Mouse (Mus musculus): ENCODE measurements at regions not wholly inside any gene's neighbourhood (a gene's known extent, or its start where the extent isn't known, plus 50 kb on each side); places are given as distances from the start of the nearest gene placed in this dataset.

DNA sequence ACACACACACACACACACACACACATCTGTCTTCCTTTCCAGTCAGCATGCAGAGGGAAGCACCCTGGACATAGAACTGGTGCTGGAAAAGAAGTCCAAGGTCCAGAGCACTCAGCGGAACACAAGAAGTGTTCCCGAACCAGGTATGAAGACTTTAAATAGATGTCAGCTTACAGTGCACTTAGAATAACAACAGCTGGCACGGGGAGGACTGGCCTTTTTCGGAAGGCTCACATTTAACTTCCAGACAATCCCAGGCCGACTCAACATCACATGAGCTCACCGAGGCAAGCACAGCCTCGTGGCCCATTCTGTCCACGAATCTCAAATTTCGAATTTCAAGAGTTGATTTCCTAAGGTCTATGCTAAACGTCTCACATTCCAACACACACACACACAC is 70.9 kb upstream of the Slc25a33 start:
- no peak for DNase-seq (ENCODE audit: low spot score in 2 of 2)

DNA sequence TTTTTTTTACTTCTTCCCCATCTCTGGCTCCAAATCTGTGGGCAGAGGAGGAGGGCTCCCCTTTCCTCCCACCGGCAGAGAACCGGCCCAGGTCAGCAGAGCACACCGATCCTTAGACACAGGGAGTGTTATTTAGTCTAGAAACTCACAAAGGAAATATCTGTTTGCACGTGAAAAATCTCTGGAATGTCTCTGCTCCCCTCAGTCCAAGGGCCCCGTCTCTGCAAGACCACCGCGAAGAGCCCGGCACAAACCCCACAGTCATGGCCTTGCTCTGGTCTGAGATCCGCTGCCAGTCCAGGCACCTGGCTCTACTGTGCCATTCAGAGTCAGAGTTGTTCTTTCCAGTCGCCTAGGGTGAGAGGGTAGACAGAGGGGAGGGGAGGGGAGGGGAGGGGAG is 69.7 kb upstream of the Slc25a33 start:
- no peak for DNase-seq (ENCODE audit: low spot score in 2 of 2)

DNA sequence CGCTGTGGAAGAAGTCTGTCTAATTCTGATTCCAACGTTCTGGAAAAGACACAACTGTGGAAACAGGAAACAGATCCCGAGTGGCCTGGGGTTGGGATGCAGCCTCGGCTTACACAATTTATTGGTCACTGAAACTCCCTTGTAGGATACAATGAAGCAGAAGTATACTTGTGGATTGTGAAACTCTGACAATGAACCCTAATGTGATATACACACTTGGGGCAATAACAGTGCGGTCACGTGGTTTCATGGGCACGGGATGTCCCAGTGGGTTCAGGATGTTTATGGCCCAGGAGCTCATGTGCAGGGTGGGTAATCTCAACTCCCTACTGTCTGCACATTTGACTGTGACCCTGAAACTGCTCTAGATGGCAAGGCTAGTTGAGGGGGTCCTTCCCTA is 68.8 kb upstream of the Slc25a33 start:
- DNase-seq (ENCODE audit: low spot score in 2 of 2): no peak

DNA sequence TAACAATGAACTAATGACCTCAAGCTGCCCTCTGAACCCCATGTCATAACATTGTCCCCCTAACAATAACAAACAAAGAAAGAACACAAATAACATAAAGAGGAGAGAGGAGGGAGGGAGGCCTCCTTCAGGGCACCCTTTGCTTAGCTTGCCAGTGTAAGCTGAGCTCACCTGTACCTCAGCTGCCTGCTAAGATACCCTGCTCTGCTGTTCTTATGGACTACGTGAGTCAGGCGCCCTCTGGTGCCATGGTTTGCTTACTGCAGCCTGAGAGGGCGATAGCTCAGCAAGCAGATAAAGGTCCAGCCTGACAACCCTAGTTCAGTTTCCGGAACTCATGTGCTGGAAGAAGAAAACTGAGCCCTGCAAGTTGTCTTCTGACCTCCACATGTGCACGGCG is 67.8 kb upstream of the Slc25a33 start:
- DNase-seq (ENCODE audit: low spot score in 2 of 2): no peak

DNA sequence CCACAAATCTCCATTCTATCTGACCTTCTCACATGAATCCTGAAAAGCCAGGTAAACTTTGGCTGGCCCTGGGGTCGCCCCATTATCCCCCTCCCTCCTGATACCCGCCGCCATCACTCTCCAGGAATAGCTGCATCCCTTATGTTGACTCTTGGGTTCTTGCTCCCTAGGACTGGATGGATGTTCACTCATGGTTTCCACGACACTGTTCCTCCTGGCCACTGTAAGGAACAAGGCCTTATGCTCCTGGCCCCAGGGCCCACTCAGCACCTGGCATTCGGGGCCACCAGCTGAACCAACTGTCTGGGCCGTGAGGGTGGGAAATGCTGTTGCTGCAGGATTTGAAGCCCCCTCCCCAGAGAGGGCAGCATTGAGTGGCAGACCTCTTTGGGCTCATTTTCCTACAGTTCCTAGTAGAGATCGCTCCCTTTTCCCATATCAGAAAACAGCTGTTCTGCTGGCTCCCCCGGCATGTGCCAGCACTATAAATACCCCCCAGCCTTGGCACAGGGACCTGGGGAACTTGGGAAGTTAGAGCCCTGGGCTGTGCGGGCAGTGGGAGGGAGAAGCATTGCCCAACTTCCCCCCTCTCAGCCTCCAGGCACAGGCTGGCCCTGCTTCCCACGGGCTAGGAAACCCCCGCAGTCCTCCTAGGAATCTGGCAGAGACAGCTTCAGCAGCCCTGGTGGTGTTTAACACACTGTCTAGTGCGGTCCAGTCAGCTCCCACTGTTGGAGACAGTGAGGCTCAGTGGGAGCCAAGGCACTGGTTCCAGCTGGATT is 66.6 kb upstream of the Slc25a33 start:
- peak; percentile 75 to 79 for DNase-seq (ENCODE audit: low spot score in 2 of 2)

DNA sequence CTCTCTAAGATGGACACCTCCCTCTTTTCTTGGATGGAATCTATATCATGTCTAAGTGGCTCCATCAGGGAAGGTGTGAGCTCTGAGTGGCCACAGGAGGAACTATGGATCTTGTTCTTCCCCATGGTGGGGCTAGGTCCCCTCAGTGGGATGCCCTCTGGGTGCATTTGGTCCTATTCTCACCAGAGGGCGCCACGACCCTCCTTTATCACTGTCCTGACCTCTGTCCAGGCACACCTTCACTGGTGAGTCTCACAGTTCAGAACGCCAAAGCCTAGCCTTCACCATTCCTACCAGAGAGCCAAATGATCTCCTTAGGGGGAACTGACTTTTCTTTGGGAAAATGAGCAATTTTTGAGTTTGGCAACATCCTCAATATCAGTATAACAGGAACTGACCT is 64.6 kb upstream of the Slc25a33 start:
- no peak for DNase-seq (ENCODE audit: low spot score in 2 of 2)

DNA sequence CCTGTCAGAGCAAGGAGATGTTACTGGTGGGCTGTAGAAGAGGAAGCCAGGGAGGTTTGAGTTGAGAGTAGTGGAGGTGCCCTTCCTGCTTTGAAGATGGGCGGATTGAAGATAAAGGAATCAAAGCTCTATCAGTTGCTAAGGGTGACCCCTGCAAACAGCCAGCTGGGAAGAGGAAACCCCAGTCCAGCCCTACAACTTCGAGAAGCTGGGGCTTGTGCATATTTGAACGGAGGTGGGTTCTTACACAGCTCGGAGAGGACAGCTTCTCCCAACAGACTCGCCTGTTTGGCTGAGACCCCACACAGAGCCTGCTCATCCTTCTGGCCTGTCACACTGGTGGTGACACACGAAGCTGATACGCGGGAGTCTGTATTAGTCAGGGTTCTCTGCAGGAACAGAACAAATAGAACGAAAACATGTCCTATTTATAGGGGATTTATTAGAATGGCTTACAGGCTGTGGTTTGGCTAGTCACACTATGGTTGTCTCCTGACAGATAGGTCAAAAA is 60.6 kb upstream of the Slc25a33 start:
- no peak for DNase-seq (ENCODE audit: low spot score in 2 of 2)

DNA sequence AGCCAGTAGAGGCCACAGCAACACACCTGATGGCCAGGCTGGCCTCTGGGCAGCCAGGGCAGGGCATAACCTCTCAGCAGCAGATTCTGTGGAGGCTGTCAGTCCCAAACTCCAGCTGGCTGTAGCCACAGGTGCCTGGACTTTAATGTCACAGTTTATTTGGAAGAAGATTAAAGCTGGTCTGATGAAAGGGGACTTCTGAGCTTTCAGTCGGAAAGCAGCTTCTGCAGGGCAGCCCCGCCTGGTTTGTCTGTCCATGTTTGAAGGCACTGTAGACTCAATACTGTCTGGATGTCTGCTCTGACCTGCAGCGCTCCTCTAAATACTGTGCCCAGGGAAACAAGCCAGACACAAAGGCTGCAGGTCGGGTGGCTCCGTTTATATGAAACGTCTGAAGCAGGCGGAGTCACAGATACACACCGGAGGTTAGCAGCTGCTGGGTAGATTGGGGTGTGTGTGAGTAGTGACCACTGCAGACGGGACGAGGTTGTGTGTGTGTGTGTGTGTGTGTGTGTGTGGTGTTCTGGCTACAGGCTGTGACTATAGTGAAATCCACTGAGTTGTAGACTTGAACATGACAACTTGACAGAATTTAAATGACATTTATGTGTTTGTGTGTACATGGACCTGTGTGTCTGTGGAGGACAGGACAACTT is 58.5 kb upstream of the Slc25a33 start:
- DNase-seq (ENCODE audit: low spot score in 2 of 2): no peak

DNA sequence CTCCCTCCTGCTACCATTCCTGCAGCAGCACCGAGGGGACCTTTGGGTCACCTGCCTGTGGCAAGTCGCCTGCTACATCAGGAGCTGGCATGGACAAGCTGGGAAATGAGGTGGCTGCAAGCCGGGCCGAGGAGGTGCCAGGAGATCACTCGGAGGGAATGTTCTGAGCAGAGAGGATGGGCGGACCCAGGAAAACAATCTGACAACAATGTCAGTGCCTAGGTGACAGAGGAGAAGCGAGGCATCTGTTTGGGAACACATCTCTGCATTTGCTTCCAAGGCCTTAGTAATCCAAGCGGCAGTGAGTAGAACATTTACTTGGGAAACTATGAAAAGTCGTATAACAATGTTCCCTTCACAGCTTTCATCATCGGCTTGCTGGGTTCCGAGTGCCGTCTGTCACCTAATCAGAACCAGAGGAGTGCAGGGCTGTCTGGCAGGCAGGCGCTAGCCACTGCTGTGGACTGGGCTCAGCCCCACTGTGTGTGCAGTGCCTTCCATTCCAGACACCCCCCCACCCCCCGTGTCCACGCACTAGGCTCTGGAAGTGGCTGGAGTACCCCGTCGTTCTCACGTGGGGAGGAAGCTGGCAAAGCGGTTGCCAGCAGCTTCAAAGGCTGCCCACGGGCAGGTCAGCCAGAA is 56.6 kb upstream of the Slc25a33 start:
- no peak for DNase-seq (ENCODE audit: low spot score in 2 of 2)

DNA sequence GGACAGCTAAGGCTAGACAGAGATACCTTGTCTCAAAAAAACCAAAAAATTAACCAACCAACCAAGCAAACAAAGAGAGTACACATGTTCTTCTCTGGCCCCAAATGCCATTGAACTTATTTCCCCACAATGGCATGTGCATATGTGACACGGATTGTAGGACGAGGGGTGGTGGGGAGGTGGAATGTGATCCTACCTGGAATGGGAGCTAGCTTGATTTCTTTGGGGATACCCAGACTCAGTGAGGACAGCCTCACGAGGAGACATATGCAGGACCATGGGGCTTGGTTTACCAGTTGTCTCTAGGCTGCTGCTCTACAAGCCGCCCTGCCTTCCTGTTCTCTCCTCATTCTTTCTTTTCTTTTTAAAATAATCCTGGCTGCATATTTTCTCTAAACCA is 55.9 kb upstream of the Slc25a33 start:
- DNase-seq (ENCODE audit: low spot score in 2 of 2): no peak

DNA sequence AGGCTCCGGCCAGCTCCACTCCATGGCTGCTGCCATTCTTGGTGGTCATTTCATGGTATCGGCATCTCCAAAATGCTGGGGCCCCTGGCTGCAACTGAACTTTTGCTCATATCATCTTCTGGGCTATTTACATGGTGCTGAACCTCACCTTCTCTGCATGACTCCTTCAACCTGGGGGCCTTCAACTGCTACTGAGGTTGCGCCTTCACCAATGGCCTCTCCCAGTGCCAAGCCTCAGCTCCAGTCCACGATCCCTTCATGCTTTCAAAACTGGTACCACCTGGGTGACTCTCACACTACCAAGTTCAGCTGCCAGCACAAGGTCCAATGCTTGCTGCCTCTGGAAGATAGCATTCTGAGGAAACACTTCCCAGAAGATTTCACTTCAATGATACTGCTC is 53.7 kb upstream of the Slc25a33 start:
- no peak for DNase-seq (ENCODE audit: low spot score in 2 of 2)

Data from right cerebral cortex, adult 2 months (tissue).